Comparison of ENCODE assay signal across 9 mouse cellular contexts in genomic region chr11:18879456-18879818, GRCm38 (mm10).
DNase-seq lines count a peak whose midpoint lies in the region; ATAC-seq and TF ChIP-seq lines count a peak whose summit lies in the region.
"Had no signal": no experiment of that assay in that cellular context is flagged by ENCODE, and none has a peak within 500 bp of the region (broad histone marks: within the 10 kb centered on the region; RNA-seq: fewer than 3 reads in every experiment).

No protein-coding gene starts in this region.

- H3K27me3 ChIP-seq in heart, postnatal 0 days (ENCODE audit: control insufficient read depth, insufficient read depth, low read length): peaks cover 19% of the 10 kb centered on the region; the same call in 1 of the 2 replicates
- peaks cover 7% of the 10 kb centered on the region for H3K27me3 ChIP-seq in embryonic facial prominence, embryonic 12.5 days
- peaks cover 41% of the 10 kb centered on the region for H3K27me3 ChIP-seq in liver, embryonic 13.5 days
- H3K27me3 ChIP-seq in cerebellum, adult 2 months (ENCODE audit: control insufficient read depth, insufficient read depth, low read length): no peaks in the 10 kb centered on the region

- H3K4me1 ChIP-seq in heart, postnatal 0 days (ENCODE audit: control insufficient read depth, insufficient read depth): no peaks in the 10 kb centered on the region
- peaks cover 25% of the 10 kb centered on the region for H3K4me1 ChIP-seq in embryonic facial prominence, embryonic 12.5 days
- peaks cover 29% of the 10 kb centered on the region for H3K4me1 ChIP-seq in liver, embryonic 13.5 days (replicated peaks)
- H3K4me1 ChIP-seq in cerebellum, adult 2 months (ENCODE audit: control insufficient read depth, insufficient read depth, low read length): no peaks in the 10 kb centered on the region

- H3K9ac ChIP-seq in heart, postnatal 0 days (replicated peaks; ENCODE audit: low read depth, low read length): 0 out of 2 replicates have a peak overlapping the region, but pooled peaks have one; percentile 62
- no peak overlapping the region for H3K9ac ChIP-seq in embryonic facial prominence, embryonic 12.5 days
- no peak overlapping the region for H3K9ac ChIP-seq in liver, embryonic 13.5 days

- DNase-seq in heart, postnatal 0 days (ENCODE audit: low spot score): no peak
- DNase-seq in heart, postnatal 10 days: no peak
- peak; percentile 42 for DNase-seq in 416B (ENCODE audit: low read depth)
- DNase-seq in liver, embryonic 13.5 days: no peak
- DNase-seq in thymus, postnatal 25 days: no peak
- no peak for DNase-seq in yolk sac, embryonic 10.5 days (ENCODE audit: low spot score)
- no peak for DNase-seq in cerebellum, adult 2 months
- DNase-seq: kidney, adult 18-20 months had no signal

- no peak for TF ChIP-seq POLR2A in cerebellum, adult 2 months (IDR thresholded peaks at IDR 0.05; ENCODE audit: borderline replicate concordance, insufficient read depth, low read length)

- peaks cover 31% of the 10 kb centered on the region for H3K36me3 ChIP-seq in heart, postnatal 0 days (replicated peaks; ENCODE audit: control insufficient read depth, insufficient read depth, low read length)
- H3K36me3 ChIP-seq in embryonic facial prominence, embryonic 12.5 days: no peaks in the 10 kb centered on the region
- peaks cover 3% of the 10 kb centered on the region; the same call in 1 of the 2 replicates for H3K36me3 ChIP-seq in liver, embryonic 13.5 days

- H3K27ac ChIP-seq in heart, postnatal 0 days (ENCODE audit: low read depth): no peak overlapping the region
- H3K27ac ChIP-seq in embryonic facial prominence, embryonic 12.5 days: no peak overlapping the region
- no peak overlapping the region for H3K27ac ChIP-seq in liver, embryonic 13.5 days
- H3K27ac ChIP-seq in cerebellum, adult 2 months (ENCODE audit: insufficient read depth, low read length): no peak overlapping the region

- peak overlapping the region; percentile 89 for H3K4me2 ChIP-seq in heart, postnatal 0 days (ENCODE audit: low read depth, low read length)
- H3K4me2 ChIP-seq in embryonic facial prominence, embryonic 12.5 days (replicated peaks): peak overlapping the region; percentile 76
- peak overlapping the region; percentile 68; the same call in 1 of the 2 replicates for H3K4me2 ChIP-seq in liver, embryonic 13.5 days

- no peak overlapping the region for H3K4me3 ChIP-seq in heart, postnatal 0 days (ENCODE audit: low read depth, low read length)
- H3K4me3 ChIP-seq in embryonic facial prominence, embryonic 12.5 days: no peak overlapping the region
- no peak overlapping the region for H3K4me3 ChIP-seq in liver, embryonic 13.5 days (replicated peaks)
- no peak overlapping the region for H3K4me3 ChIP-seq in cerebellum, adult 2 months (replicated peaks; ENCODE audit: insufficient read depth, low read depth, low read length)

- ATAC-seq in heart, postnatal 0 days (ENCODE audit: insufficient read depth, low read depth): no peak
- no peak for ATAC-seq in embryonic facial prominence, embryonic 12.5 days (ENCODE audit: insufficient number of reproducible peaks, insufficient read depth, low FRiP score, low TSS enrichment)
- no peak for ATAC-seq in liver, embryonic 13.5 days (ENCODE audit: low read depth)

- no peaks in the 10 kb centered on the region for H3K9me3 ChIP-seq in heart, postnatal 0 days (replicated peaks; ENCODE audit: control insufficient read depth, low read length)
- H3K9me3 ChIP-seq in embryonic facial prominence, embryonic 12.5 days: no peaks in the 10 kb centered on the region
- no peaks in the 10 kb centered on the region for H3K9me3 ChIP-seq in liver, embryonic 13.5 days (replicated peaks)

- TF ChIP-seq EP300 in heart, postnatal 0 days (IDR thresholded peaks at IDR 0.05; ENCODE audit: low read depth): no peak

- 0% methylated on average over 1 of the region's 1 CpGs for WGBS in heart, postnatal 0 days
- 0% methylated on average over 1 of the region's 1 CpGs for WGBS in embryonic facial prominence, embryonic 12.5 days
- 0% methylated on average over 1 of the region's 1 CpGs for WGBS in liver, embryonic 13.5 days (ENCODE audit: insufficient replicate concordance)
- WGBS in cerebellum, adult 2 months: 44% methylated on average over 1 of the region's 1 CpGs

- TF ChIP-seq CTCF in heart, postnatal 0 days (IDR thresholded peaks at IDR 0.05; ENCODE audit: low read depth): no peak
- TF ChIP-seq CTCF in cerebellum, adult 2 months (IDR thresholded peaks at IDR 0.05; ENCODE audit: borderline replicate concordance, insufficient read depth, low read depth, low read length): no peak

- intact Hi-C loops in heart, postnatal 10 days (cut with DNase I): loop anchor here (5.0 to 10.0 kb wide), 5 partner anchors 78 to 1415 kb away; no protein-coding TSS in a partner anchor
